Mouse (Mus musculus) CH12.LX (cell line): ENCODE data around the gene Bpifc. TPM values are rescaled to one million over a fixed set of nuclear protein-coding genes. Genes with fewer than 3 reads are reported as not detected.

Experiments used
- DNase-seq: peaks from one replicate; pipeline ENCODE4 v3.0.0-alpha.2; 2013; ENCODE audit errors: extremely low read depth
- H3K27ac ChIP-seq: 2 replicates; pipeline ENCODE4 v1.5.1; 2012; ENCODE audit warnings: low read depth, mild to moderate bottlenecking, control low read depth, moderate library complexity; ENCODE audit not compliant: insufficient read depth
- H3K27me3 ChIP-seq: replicated peaks from 2 replicates; pipeline ENCODE3; 2012; ENCODE audit warnings: inconsistent platforms
- H3K36me3 ChIP-seq, 2 experiments: replicated peaks in 1 of 2; 2 replicates each; pipeline versions ENCODE3 to v1.6.1; 2012; ENCODE audit warnings: inconsistent platforms in 1 of 2, low read length in 1 of 2, mild to moderate bottlenecking in 1 of 2, mixed read lengths in 1 of 2, moderate library complexity in 1 of 2; ENCODE audit not compliant: control insufficient read depth in 1 of 2, insufficient read depth in 1 of 2
- H3K4me1 ChIP-seq, 2 experiments: 2 replicates each; pipeline ENCODE4 v1.6.1; 2012; ENCODE audit warnings: inconsistent platforms in 1 of 2, moderate library complexity in 1 of 2; ENCODE audit not compliant: insufficient read depth in 2 of 2, control insufficient read depth in 1 of 2
- H3K4me2 ChIP-seq: 2 replicates; pipeline ENCODE4 v1.6.1; 2012; ENCODE audit warnings: low read depth, mild to moderate bottlenecking, control low read depth; ENCODE audit not compliant: poor library complexity, insufficient read depth, severe bottlenecking
- H3K4me3 ChIP-seq, 3 experiments: fragments of 150-350 bp in 1 of 3; sonication (generic) in 1 of 3; replicated peaks in 1 of 3; 2 replicates each; pipeline versions ENCODE3 to v1.5.1; 2011 to 2012; ENCODE audit warnings: low read depth in 2 of 3, low read length in 2 of 3, mild to moderate bottlenecking in 2 of 3, moderate library complexity in 2 of 3, control low read depth in 1 of 3, improper control_type of control experiment in 1 of 3, inconsistent platforms in 1 of 3, mixed read lengths in 1 of 3; ENCODE audit not compliant: poor library complexity in 1 of 3
- H3K79me2 ChIP-seq: replicated peaks from 2 replicates; pipeline ENCODE4 v1.6.1; 2012; ENCODE audit warnings: mild to moderate bottlenecking, moderate library complexity; ENCODE audit not compliant: control insufficient read depth, poor library complexity, insufficient read depth, severe bottlenecking; ENCODE audit errors: extremely low read depth
- H3K9ac ChIP-seq: 2 replicates; pipeline ENCODE4 v1.6.1; 2012; ENCODE audit warnings: low read depth, mild to moderate bottlenecking, control low read depth, moderate library complexity; ENCODE audit not compliant: insufficient read depth
- H3K9me3 ChIP-seq: replicated peaks from 2 replicates; pipeline ENCODE3; 2012; ENCODE audit warnings: low read length, inconsistent platforms, mixed read lengths
- CHD1 ChIP-seq: IDR thresholded peaks from 2 replicates; pipeline ENCODE4 v1.6.1; 2012; ENCODE audit warnings: low read depth, low read length, improper control_type of control experiment, inconsistent platforms
- CHD2 ChIP-seq: IDR thresholded peaks from 2 replicates; pipeline ENCODE4 v1.6.1; 2011; ENCODE audit warnings: low read length, improper control_type of control experiment
- E2F4 ChIP-seq: IDR thresholded peaks from 2 replicates; pipeline ENCODE4 v1.6.1; 2011; ENCODE audit warnings: low read depth, low read length, improper control_type of control experiment; ENCODE audit not compliant: insufficient replicate concordance
- EP300 ChIP-seq: IDR thresholded peaks from 2 replicates; pipeline ENCODE4 v1.6.1; 2011; ENCODE audit warnings: low read length, improper control_type of control experiment
- GABPA ChIP-seq: IDR thresholded peaks from 2 replicates; pipeline ENCODE4 v1.6.1; 2012; ENCODE audit warnings: low read depth, low read length, improper control_type of control experiment, inconsistent platforms; ENCODE audit not compliant: insufficient replicate concordance
- HCFC1 ChIP-seq: IDR thresholded peaks from 2 replicates; pipeline ENCODE4 v1.6.1; 2012; ENCODE audit warnings: low read depth, mild to moderate bottlenecking, inconsistent platforms, low read length, improper control_type of control experiment
- IRF4 ChIP-seq: IDR thresholded peaks from 2 replicates; pipeline ENCODE4 v1.6.1; 2014; ENCODE audit warnings: low read depth, mild to moderate bottlenecking, inconsistent platforms, low read length, improper control_type of control experiment
- JUN ChIP-seq: IDR thresholded peaks from 2 replicates; pipeline ENCODE4 v1.6.1; 2011; ENCODE audit warnings: low read depth, mild to moderate bottlenecking, low read length, improper control_type of control experiment, moderate library complexity; ENCODE audit not compliant: insufficient read depth
- JUND ChIP-seq: conservative IDR thresholded peaks from 2 replicates; pipeline ENCODE4 v1.6.1; 2011; ENCODE audit warnings: low read depth, low read length, improper control_type of control experiment
- MAZ ChIP-seq: IDR thresholded peaks from 2 replicates; pipeline ENCODE4 v1.6.1; 2012; ENCODE audit warnings: low read depth, mild to moderate bottlenecking, inconsistent platforms, low read length, improper control_type of control experiment, moderate library complexity
- MYC ChIP-seq: IDR thresholded peaks from 2 replicates; pipeline ENCODE4 v1.6.1; 2011; ENCODE audit warnings: low read depth, mild to moderate bottlenecking, improper control_type of control experiment, low read length
- NELFE ChIP-seq: IDR thresholded peaks from 2 replicates; pipeline ENCODE4 v1.6.1; 2011; ENCODE audit warnings: low read depth, low read length, improper control_type of control experiment
- NRF1 ChIP-seq: IDR thresholded peaks from 2 replicates; pipeline ENCODE4 v1.6.1; 2014; ENCODE audit warnings: low read depth, mild to moderate bottlenecking, inconsistent platforms, low read length, improper control_type of control experiment, moderate library complexity
- RAD21 ChIP-seq: IDR thresholded peaks from 2 replicates; pipeline ENCODE4 v1.6.1; 2011; ENCODE audit warnings: low read depth, mild to moderate bottlenecking, low read length, improper control_type of control experiment, moderate library complexity
- RCOR1 ChIP-seq: conservative IDR thresholded peaks from 2 replicates; pipeline ENCODE4 v1.6.1; 2012; ENCODE audit warnings: low read depth, mild to moderate bottlenecking, inconsistent platforms, low read length, improper control_type of control experiment
- SIN3A ChIP-seq: IDR thresholded peaks from 2 replicates; pipeline ENCODE4 v1.6.1; 2012; ENCODE audit warnings: low read length, improper control_type of control experiment, inconsistent platforms
- SMC3 ChIP-seq: IDR thresholded peaks from 2 replicates; pipeline ENCODE4 v1.6.1; 2011; ENCODE audit warnings: low read depth, low read length, improper control_type of control experiment
- TBP ChIP-seq: conservative IDR thresholded peaks from 2 replicates; pipeline ENCODE4 v1.6.1; 2011; ENCODE audit warnings: low read depth, low read length, improper control_type of control experiment
- UBTF ChIP-seq: IDR thresholded peaks from 2 replicates; pipeline ENCODE4 v1.6.1; 2012; ENCODE audit warnings: low read depth, mild to moderate bottlenecking, inconsistent platforms, low read length, improper control_type of control experiment, moderate library complexity
- USF1 ChIP-seq: IDR thresholded peaks from 2 replicates; pipeline ENCODE4 v1.6.1; 2014; ENCODE audit warnings: low read depth, mild to moderate bottlenecking, inconsistent platforms, low read length, improper control_type of control experiment
- USF2 ChIP-seq: conservative IDR thresholded peaks from 2 replicates; pipeline ENCODE4 v1.6.1; 2011; ENCODE audit warnings: low read depth, low read length, improper control_type of control experiment
- ZC3H11A ChIP-seq: IDR thresholded peaks from 2 replicates; pipeline ENCODE4 v1.6.1; 2012; ENCODE audit warnings: low read depth, mild to moderate bottlenecking, inconsistent platforms, low read length, improper control_type of control experiment
- ZNF384 ChIP-seq: IDR thresholded peaks from 2 replicates; pipeline ENCODE4 v1.6.1; 2012; ENCODE audit warnings: low read depth, low read length, improper control_type of control experiment, inconsistent platforms
- dilution Hi-C: fragments of 300-500 bp; cut with MboI; formaldehyde crosslinking; loops from 2 replicates; pipeline ENCODE4 v1.14.3; 2020; ENCODE audit warnings: low sequenced_read_pairs; ENCODE audit not compliant: extremely low pct_unique_long_range_greater_than_20kb, extremely low pct_ligation_motif_present
- in situ Hi-C: fragments of 300-500 bp; cut with MboI; formaldehyde crosslinking; loops from 3 replicates; pipeline ENCODE4 v1.14.3; 2019; ENCODE audit warnings: low sequenced_read_pairs, low pct_ligation_motif_present, low pct_unique_long_range_greater_than_20kb, mixed read lengths
- polyA plus RNA-seq: library from polyadenylated mRNA; unstranded; fragments of >175 nt; gene quantifications from 2 replicates; pipeline ENCODE4 v1.2.1, GENCODE M21; 2012; ENCODE audit warnings: low read depth; ENCODE audit not compliant: insufficient read length
- total RNA-seq, 2 experiments: library from RNA; depleted of rRNA; stranded (reverse); fragments of 300-350 nt in 1 of 2; fragments of >200 nt in 1 of 2; gene quantifications; 2 replicates each; pipeline ENCODE4 v1.2.3; 2012 to 2014

Bpifc gene
- total and polyA plus RNA-seq, 3 experiments: not detected

GRCm38 (mm10) chr10:85929962-85930361, 81.7 kb downstream of the Bpifc start:
- TF ChIP-seq ZC3H11A (no peak), UBTF (no peak), NELFE (no peak), MYC (no peak), RCOR1 (no peak)
- in situ Hi-C loops (no loop called here), dilution Hi-C loops (no loop called here)
- DNase-seq: no peak
- no peak overlapping the region for H3K4me3 ChIP-seq
- no peak overlapping the region for H3K9ac ChIP-seq
- peaks cover 23% of the 10 kb centered on the region for H3K27me3 ChIP-seq
- H3K79me2 ChIP-seq: no peaks in the 10 kb centered on the region
- peaks cover 8 to 25% of the 10 kb centered on the region in 2 experiments for H3K4me1 ChIP-seq
- H3K9me3 ChIP-seq: no peaks in the 10 kb centered on the region
- no peak overlapping the region for H3K27ac ChIP-seq
- no peak overlapping the region for H3K4me2 ChIP-seq
- H3K36me3 ChIP-seq: peaks cover 0 to under 1% of the 10 kb centered on the region in 2 experiments

GRCm38 (mm10) chr10:85929208-85929591, 82.5 kb downstream of the Bpifc start:
- Histone ChIP-seq H3K79me2 (no peaks in the 10 kb centered on the region), H3K9me3 (no peaks in the 10 kb centered on the region), H3K36me3 (no peaks in the 10 kb centered on the region), H3K4me3 (peak overlapping the region in 2 of 3 experiments; percentile 34 to 55), H3K27ac (no peak overlapping the region), H3K9ac (peak overlapping the region; percentile 69), H3K4me2 (peak overlapping the region; percentile 99)
- dilution Hi-C loops: no loop called here
- in situ Hi-C loops: no loop called here
- DNase-seq: no peak
- TF ChIP-seq USF2 (no peak), ZNF384 (no peak), SMC3 (no peak), MAZ (no peak), CHD1 (no peak), JUN (no peak), USF1 (no peak), HCFC1 (no peak), IRF4 (no peak), RAD21 (no peak), GABPA (no peak), TBP (no peak), SIN3A (no peak), EP300 (no peak), NRF1 (no peak), CHD2 (no peak), JUND (no peak), E2F4 (no peak)
- TF ChIP-seq, all 38 proteins: peak for 0
- Histone ChIP-seq H3K27me3 (peaks cover 23% of the 10 kb centered on the region), H3K4me1 (peaks cover 8 to 25% of the 10 kb centered on the region in 2 experiments)
